Mouse (Mus musculus) cerebellum, adult (tissue): ENCODE measurements at regions not wholly inside any gene's neighbourhood (a gene's known extent, or its start where the extent isn't known, plus 50 kb on each side); places are given as distances from the start of the nearest gene placed in this dataset.
"Not testable (repeated sequence)": the region's sequence is repeated elsewhere in the genome, so short reads cannot be mapped to it uniquely, and the experiment has no call there.

Experiments
- ATAC-seq: cut with Nextera tagmentation; 2 replicates; pipeline ENCODE4 v1.9.2; 2017; ENCODE audit warnings: mild to moderate bottlenecking, moderate library complexity, mixed read lengths; ENCODE audit not compliant: insufficient number of reproducible peaks, low FRiP score, low TSS enrichment

DNA sequence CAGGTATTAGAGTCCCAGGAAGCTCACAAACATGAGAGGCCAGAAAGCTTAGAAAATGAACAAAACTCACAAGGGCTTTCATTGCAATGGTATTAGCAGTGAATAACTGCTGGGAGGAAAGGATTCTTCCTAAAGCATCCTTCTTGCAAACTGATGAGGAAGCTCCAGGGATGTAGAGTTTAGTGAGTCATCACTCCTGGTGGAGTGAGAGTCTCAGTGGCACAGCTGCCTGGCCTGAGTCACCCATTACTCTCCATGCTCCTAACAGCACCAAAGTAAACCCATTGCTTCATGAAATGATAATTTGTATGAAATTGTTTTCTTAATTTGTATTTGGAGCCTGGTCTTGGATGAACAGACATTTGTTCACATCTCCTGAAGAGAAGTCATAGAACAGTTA is 245.1 kb upstream of the Tmprss15 start:
- ATAC-seq = peak; percentile 59; the same call in 1 of the 2 replicates

DNA sequence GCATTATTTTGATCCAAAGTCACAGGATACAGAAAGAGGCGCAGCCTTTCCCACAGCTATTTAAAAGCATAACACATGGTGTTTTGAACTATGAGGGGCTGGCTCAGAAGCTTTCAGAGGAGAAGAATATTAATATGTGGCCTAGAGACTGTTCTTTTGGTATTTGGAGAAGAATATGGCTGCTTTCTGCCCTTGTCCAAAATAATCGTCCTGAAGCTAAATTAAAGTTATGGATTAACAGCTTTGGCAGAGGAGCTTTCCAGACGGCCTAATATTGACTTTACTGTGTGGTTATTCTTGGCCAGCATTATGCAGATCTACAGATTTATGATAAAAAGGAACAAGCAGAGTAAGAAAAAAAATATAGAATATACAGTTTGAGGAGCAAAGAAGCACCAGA is 222.4 kb upstream of the Tmprss15 start:
- no peak for ATAC-seq

GRCm38 (mm10) chr16:79312702-79313101 is 221.8 kb upstream of the Tmprss15 start:
- no peak for ATAC-seq

DNA sequence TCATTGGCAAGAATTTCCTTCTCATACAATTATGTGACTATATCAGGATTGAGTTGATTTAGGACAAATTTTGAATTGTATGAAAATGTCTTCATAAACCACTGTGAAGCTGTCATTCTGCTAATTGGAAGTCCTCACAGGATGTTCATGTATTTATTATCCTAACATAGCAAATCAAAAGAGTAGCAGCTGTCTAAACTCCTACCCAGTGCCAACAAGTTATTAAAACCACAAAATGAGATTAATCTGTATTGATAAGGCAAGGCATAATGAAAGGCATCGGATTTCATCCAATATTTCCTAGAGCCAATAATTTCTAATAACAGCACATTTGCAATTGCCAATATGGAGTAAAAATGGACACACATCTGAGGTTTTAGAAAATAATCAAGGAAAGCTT is 217.6 kb upstream of the Tmprss15 start:
- no peak for ATAC-seq

DNA sequence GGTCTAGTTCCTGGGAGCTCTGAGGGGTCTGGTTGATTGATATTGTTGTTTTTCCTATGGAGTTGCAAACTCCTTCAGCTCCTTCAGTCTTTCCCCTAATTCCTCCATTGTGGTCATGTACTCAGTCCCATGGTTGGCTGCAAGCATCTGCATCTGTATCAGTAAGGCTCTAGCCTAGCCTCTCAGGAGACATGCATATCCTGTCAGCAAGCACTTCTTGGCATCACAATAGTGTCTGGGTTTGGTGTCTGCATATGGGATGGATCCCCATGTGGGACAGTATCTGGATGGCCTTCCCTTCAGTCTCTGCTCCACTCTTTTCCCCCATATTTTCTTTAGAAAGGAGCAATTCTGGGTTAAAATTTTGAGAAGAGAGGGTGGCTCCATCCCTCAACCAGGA is 205.7 kb upstream of the Tmprss15 start:
- not testable (repeated sequence) for ATAC-seq

- no peak for ATAC-seq
These were observed 188.1 kb upstream of the Tmprss15 start for GRCm38 (mm10) chr16:79279006-79279405.

DNA sequence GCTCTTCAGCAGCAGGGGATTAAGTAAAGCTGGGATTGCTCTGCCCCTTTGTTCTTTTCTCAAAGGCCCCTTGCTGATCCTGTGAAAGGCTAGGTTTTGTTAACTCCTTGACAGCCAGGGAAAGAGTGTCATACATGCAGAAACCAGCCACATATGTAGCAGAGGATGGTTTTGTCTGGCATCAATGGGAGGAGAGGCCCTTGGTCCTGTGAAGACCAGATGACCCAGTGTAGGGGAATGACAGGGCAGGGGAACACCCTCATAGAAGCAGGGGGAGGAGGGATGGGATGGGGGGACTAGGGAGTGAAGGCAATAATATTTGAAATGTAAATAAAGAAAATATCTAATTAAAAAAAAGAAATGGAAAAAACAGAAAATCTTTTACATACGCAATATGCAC is 165.6 kb upstream of the Tmprss15 start:
- no peak for ATAC-seq

DNA sequence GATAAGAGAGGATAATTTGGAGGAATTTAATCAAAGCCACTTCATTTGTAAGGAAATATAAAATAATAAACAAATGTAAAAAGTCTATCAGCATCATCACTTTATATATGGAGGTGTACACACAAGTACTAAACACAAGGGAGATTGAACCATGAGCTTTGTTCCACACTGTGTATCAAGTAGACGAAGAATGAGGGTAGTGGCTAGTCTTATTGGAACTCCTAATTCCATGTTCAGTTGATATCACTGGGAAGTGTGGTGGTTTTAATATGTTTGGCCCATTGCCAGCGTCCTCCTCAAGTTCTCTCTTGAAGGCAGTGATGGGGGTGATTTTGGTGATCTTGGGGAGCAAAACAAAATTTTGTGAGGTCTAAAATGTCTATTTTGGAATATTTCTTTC is 165.2 kb upstream of the Tmprss15 start:
- ATAC-seq = no peak

DNA sequence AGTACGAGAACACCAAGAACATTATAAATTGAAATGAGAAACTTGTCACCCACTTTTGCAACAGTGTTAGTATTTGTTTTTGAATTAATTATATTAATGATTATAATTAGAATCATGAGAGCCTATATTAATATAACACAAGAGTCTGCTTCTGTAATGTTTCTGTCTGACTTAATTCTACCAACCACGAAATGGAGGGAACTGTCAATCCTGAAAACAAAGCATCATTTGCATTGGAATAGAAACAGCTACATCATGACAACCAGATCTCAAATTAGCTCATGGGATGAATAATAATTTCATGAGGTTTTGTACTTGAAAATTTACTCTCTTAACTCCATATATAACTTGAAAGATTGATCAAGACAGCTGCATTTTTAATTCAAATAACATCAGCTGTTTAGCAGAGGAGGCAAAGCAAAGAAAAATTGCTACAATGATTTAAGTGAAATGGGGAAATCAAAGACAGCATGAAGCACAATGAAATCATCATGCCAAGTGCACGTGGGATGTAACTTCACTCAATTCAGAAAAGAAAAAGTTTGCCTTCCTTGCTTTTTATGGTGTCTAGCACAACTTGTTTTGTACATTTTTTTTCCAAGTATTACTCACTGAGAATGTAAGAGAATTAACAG is 150.1 kb upstream of the Tmprss15 start:
- no peak for ATAC-seq

GRCm38 (mm10) chr16:79240191-79240590 is 149.3 kb upstream of the Tmprss15 start:
- no peak for ATAC-seq

DNA sequence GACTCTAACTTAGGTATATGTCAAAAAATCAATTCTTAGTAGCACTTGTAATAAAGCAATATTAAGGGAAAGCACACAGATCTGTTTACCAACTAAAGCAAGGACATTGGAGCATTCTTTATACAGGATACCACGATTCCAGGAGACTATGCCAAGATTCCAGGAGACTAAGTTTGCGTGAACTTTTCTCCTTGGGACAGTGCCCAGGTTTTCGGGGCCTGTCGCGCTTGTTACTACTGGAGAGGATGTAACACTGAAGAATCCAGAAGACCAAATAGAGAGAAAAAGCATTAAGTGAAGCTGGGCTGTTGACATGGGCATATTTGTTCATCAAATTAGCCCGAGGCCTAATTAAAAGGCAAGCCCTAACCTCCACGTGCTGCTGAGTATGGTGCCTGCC is 100.3 kb upstream of the Tmprss15 start:
- ATAC-seq = no peak

GRCm38 (mm10) chr16:79186471-79186870 is 95.6 kb upstream of the Tmprss15 start:
- ATAC-seq = 0 out of 2 replicates have a peak, but pooled peaks have one; percentile 52

DNA sequence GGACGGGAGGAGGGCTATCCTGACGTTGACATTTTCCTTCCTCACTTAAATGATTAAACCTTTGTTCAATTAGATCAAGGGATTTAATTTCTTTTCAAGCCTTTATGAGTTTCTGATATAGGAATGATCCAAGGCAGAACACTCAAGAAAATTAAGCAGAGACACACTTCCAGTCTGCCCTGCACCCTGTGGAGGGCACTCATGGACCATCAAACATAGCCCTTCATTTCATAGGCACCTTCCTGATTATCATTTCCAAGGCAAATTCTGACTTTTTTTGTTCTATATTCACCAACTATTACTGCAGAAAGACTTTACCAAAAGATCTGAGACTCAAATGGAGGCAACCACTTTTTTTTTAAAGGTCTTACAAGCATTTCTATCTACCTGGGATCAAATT is 91.6 kb upstream of the Tmprss15 start:
- ATAC-seq = 0 out of 2 replicates have a peak, but pooled peaks have one; percentile 56

DNA sequence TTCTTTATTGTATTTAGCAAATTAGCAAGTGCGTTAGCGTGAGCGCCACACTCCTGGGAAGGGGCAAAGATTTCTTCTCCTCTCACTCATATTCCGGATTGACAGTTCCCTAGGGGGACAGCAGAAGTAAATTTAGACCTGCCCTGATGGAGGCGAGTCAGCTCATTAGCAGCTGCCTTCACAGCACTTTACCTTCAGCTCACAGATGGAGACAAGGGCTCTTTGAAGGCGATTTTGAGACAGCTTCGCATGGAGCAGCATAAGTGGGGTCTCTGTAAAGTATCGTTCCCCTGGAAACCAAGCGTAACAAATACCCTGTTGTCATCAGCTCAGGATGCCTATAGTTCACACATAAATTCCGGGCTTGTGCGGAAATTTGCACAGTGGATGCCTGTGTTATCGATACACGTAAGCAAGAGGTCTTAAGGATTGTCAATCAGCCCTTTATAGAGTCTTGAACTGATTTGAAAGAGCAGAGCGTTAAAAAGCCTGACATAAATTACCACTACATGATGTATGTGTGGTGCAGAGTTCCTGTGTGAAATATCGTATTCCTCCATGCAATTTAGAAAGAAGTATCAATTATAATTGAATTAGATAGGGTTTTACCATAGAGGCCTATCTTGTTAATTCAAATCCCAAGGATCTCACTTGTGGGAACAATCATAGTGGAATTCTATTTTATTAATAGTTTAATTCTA is 86.6 kb upstream of the Tmprss15 start:
- ATAC-seq = no peak

- no peak for ATAC-seq
These were observed 85.9 kb upstream of the Tmprss15 start for GRCm38 (mm10) chr16:79176832-79177243.

DNA sequence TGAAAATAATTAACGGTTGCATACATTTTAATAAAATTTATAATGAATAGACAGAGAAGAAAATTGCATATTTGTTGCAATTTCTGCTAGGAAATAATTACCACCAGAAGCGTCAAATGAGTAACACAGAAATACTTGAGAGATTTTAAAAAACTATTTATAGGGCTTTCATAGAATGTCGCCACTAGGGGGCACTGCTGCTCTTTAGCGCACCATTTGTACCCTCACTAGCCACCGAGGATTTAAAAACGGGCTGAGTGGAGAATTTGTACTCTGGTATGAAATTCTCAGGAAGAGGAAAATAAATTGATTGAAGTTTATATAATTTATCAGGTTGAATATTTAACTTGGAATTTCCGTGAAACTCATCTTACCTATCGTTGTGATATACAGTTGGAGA is 77.3 kb upstream of the Tmprss15 start:
- peak; percentile 74 for ATAC-seq

DNA sequence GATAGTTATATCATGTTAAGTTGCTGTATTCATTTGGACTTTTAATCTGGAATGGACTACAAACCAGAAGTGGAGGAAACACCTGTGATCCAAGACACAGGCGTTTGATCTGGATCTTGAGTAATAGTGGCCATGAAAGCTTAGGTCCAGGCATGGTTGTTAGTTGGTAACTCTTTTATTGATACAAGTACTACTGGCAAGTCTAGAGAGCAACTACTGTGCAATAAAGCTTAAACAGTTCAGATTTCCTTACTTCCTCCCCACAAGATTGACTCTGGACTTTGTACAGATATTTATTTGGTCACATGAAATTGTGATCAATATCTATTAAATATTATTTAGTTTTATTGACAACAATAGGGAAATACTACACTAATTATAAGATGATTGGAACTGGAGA is 51.9 kb upstream of the Tmprss15 start:
- no peak for ATAC-seq
